Mouse (Mus musculus): Measurements from ENCODE around the gene A230050P20Rik.

Gene A230050P20Rik

GRCm38 (mm10) chr9:20862225-20862624 is 6.2 kb upstream of the A230050P20Rik start:
- Histone ChIP-seq H3K27me3 (ENCODE audit: insufficient read depth, low read length) (peaks cover 36% of the 10 kb centered on the region), H3K4me1 (replicated peaks; ENCODE audit: low read depth, low read length) (peaks cover 9% of the 10 kb centered on the region), H3K4me3 (replicated peaks; ENCODE audit: low read length) (no peak overlapping the region), H3K36me3 (ENCODE audit: insufficient read depth, low read length) (no peaks in the 10 kb centered on the region), H3K9me3 (ENCODE audit: low read length) (no peaks in the 10 kb centered on the region)
- no peak for TF ChIP-seq CTCF (conservative IDR thresholded peaks at IDR 0.05; ENCODE audit: low read length)

- TF ChIP-seq CTCF (conservative IDR thresholded peaks at IDR 0.05; ENCODE audit: low read length) = no peak
- TF ChIP-seq POU5F1 (IDR thresholded peaks at IDR 0.05; ENCODE audit: borderline replicate concordance, low read length) = no peak
- TF ChIP-seq NANOG (IDR thresholded peaks at IDR 0.05; ENCODE audit: borderline replicate concordance, low read length) = no peak
- peaks cover 31% of the 10 kb centered on the region for H3K4me1 ChIP-seq (replicated peaks; ENCODE audit: low read depth, low read length)
- H3K36me3 ChIP-seq (ENCODE audit: insufficient read depth, low read length) = peaks cover 25% of the 10 kb centered on the region
- peaks cover 33% of the 10 kb centered on the region for H3K27me3 ChIP-seq (ENCODE audit: insufficient read depth, low read length)
- H3K4me3 ChIP-seq (replicated peaks; ENCODE audit: low read length) = no peak overlapping the region
- H3K9me3 ChIP-seq (ENCODE audit: low read length) = no peaks in the 10 kb centered on the region
Measured at GRCm38 (mm10) chr9:20866879-20867278, 1.6 kb upstream of the A230050P20Rik start.

- H3K4me1 ChIP-seq (replicated peaks; ENCODE audit: low read depth, low read length) = peaks cover 30% of the 10 kb centered on the region
Measured at GRCm38 (mm10) chr9:20869246-20869645, 804 bp downstream of the A230050P20Rik start.

GRCm38 (mm10) chr9:20870211-20871173 is 2.0 kb downstream of the A230050P20Rik start:
- Histone ChIP-seq H3K27me3 (ENCODE audit: insufficient read depth, low read length) (peaks cover 33% of the 10 kb centered on the region), H3K36me3 (ENCODE audit: insufficient read depth, low read length) (peaks cover 56% of the 10 kb centered on the region), H3K4me1 (replicated peaks; ENCODE audit: low read depth, low read length) (peaks cover 43% of the 10 kb centered on the region), H3K4me3 (replicated peaks; ENCODE audit: low read length) (no peak overlapping the region), H3K9me3 (ENCODE audit: low read length) (no peaks in the 10 kb centered on the region)
- TF ChIP-seq NANOG (IDR thresholded peaks at IDR 0.05; ENCODE audit: borderline replicate concordance, low read length) = no peak
- no peak for TF ChIP-seq POU5F1 (IDR thresholded peaks at IDR 0.05; ENCODE audit: borderline replicate concordance, low read length)
- TF ChIP-seq CTCF (conservative IDR thresholded peaks at IDR 0.05; ENCODE audit: low read length) = peak; percentile 59

More at GRCm38 (mm10) chr9:20869246-20869645, 804 bp downstream of the A230050P20Rik start:
- H3K4me3 ChIP-seq (replicated peaks; ENCODE audit: low read length) = peak overlapping the region; percentile 84
- no peak for TF ChIP-seq NANOG (IDR thresholded peaks at IDR 0.05; ENCODE audit: borderline replicate concordance, low read length)
- no peaks in the 10 kb centered on the region for H3K9me3 ChIP-seq (ENCODE audit: low read length)
- H3K27me3 ChIP-seq (ENCODE audit: insufficient read depth, low read length) = peaks cover 33% of the 10 kb centered on the region
- peaks cover 48% of the 10 kb centered on the region for H3K36me3 ChIP-seq (ENCODE audit: insufficient read depth, low read length)

- TF ChIP-seq CTCF (conservative IDR thresholded peaks at IDR 0.05; ENCODE audit: low read length) = no peak
- TF ChIP-seq NANOG (IDR thresholded peaks at IDR 0.05; ENCODE audit: borderline replicate concordance, low read length) = no peak
- TF ChIP-seq POU5F1 (IDR thresholded peaks at IDR 0.05; ENCODE audit: borderline replicate concordance, low read length) = no peak
- no peak overlapping the region for H3K4me3 ChIP-seq (replicated peaks; ENCODE audit: low read length)
Measured at GRCm38 (mm10) chr9:20872991-20873390, 4.5 kb downstream of the A230050P20Rik start.

GRCm38 (mm10) chr9:20873521-20873920 is 5.1 kb downstream of the A230050P20Rik start:
- H3K4me1 ChIP-seq (replicated peaks; ENCODE audit: low read depth, low read length) = peaks cover 57% of the 10 kb centered on the region
- H3K9me3 ChIP-seq (ENCODE audit: low read length) = no peaks in the 10 kb centered on the region
- H3K36me3 ChIP-seq (ENCODE audit: insufficient read depth, low read length) = peaks cover 58% of the 10 kb centered on the region
- TF ChIP-seq POU5F1 (IDR thresholded peaks at IDR 0.05; ENCODE audit: borderline replicate concordance, low read length) (no peak), NANOG (IDR thresholded peaks at IDR 0.05; ENCODE audit: borderline replicate concordance, low read length) (no peak), CTCF (conservative IDR thresholded peaks at IDR 0.05; ENCODE audit: low read length) (no peak)
- H3K4me3 ChIP-seq (replicated peaks; ENCODE audit: low read length) = no peak overlapping the region
- peaks cover 16% of the 10 kb centered on the region for H3K27me3 ChIP-seq (ENCODE audit: insufficient read depth, low read length)

More at GRCm38 (mm10) chr9:20872991-20873390, 4.5 kb downstream of the A230050P20Rik start:
- Histone ChIP-seq H3K9me3 (ENCODE audit: low read length) (no peaks in the 10 kb centered on the region), H3K27me3 (ENCODE audit: insufficient read depth, low read length) (peaks cover 20% of the 10 kb centered on the region), H3K36me3 (ENCODE audit: insufficient read depth, low read length) (peaks cover 58% of the 10 kb centered on the region), H3K4me1 (replicated peaks; ENCODE audit: low read depth, low read length) (peaks cover 56% of the 10 kb centered on the region)

- H3K4me1 ChIP-seq (replicated peaks; ENCODE audit: low read depth, low read length) = peaks cover 51% of the 10 kb centered on the region
- peaks cover 9% of the 10 kb centered on the region for H3K9me3 ChIP-seq (ENCODE audit: low read length)
- TF ChIP-seq NANOG (IDR thresholded peaks at IDR 0.05; ENCODE audit: borderline replicate concordance, low read length) = no peak
- no peak for TF ChIP-seq POU5F1 (IDR thresholded peaks at IDR 0.05; ENCODE audit: borderline replicate concordance, low read length)
Measured at GRCm38 (mm10) chr9:20875021-20875790, 6.8 kb downstream of the A230050P20Rik start.

GRCm38 (mm10) chr9:20876318-20877117 is 8.1 kb downstream of the A230050P20Rik start:
- Histone ChIP-seq H3K4me3 (replicated peaks; ENCODE audit: low read length) (peak overlapping the region; percentile 73; the same call in 1 of the 2 replicates), H3K27me3 (ENCODE audit: insufficient read depth, low read length) (no peaks in the 10 kb centered on the region), H3K9me3 (ENCODE audit: low read length) (peaks cover 22% of the 10 kb centered on the region), H3K36me3 (ENCODE audit: insufficient read depth, low read length) (peaks cover 37% of the 10 kb centered on the region), H3K4me1 (replicated peaks; ENCODE audit: low read depth, low read length) (peaks cover 38% of the 10 kb centered on the region)
- TF ChIP-seq POU5F1 (IDR thresholded peaks at IDR 0.05; ENCODE audit: borderline replicate concordance, low read length) = no peak
- no peak for TF ChIP-seq CTCF (conservative IDR thresholded peaks at IDR 0.05; ENCODE audit: low read length)
- no peak for TF ChIP-seq NANOG (IDR thresholded peaks at IDR 0.05; ENCODE audit: borderline replicate concordance, low read length)

More at GRCm38 (mm10) chr9:20875021-20875790, 6.8 kb downstream of the A230050P20Rik start:
- H3K36me3 ChIP-seq (ENCODE audit: insufficient read depth, low read length) = peaks cover 50% of the 10 kb centered on the region
- H3K27me3 ChIP-seq (ENCODE audit: insufficient read depth, low read length) = peaks cover 1% of the 10 kb centered on the region; the same call in 1 of the 2 replicates
- no peak overlapping the region for H3K4me3 ChIP-seq (replicated peaks; ENCODE audit: low read length)
